Mouse (Mus musculus) intestine, embryonic 14.5 days (tissue): Measurements from ENCODE around the gene Abi1. TPM values are rescaled to one million over a fixed set of nuclear protein-coding genes. Genes with fewer than 3 reads are reported as not detected.
"Not testable (repeated sequence)": the region's sequence is repeated elsewhere in the genome, so short reads cannot be mapped to it uniquely, and the experiment has no call there.

Source experiments
- ATAC-seq: fragments of 200-750 bp; cut with Nextera tagmentation; replicated peaks from 2 replicates; pipeline ENCODE4 v1.8.0; 2017; ENCODE audit warnings: low read depth, moderate number of reproducible peaks, moderate TSS enrichment, moderate library complexity; ENCODE audit not compliant: low FRiP score, low TSS enrichment
- DNase-seq: peaks from one replicate; pipeline ENCODE4 v3.0.0-alpha.2; 2018; ENCODE audit warnings: low spot score
- H3K27ac ChIP-seq: fragments of 300-500 bp; sonication (generic); 2 replicates; pipeline ENCODE4 v1.5.1; 2014; ENCODE audit warnings: low read depth, mild to moderate bottlenecking, control low read depth
- H3K27me3 ChIP-seq: fragments of 300-500 bp; sonication (generic); replicated peaks from 2 replicates; pipeline ENCODE4 v1.6.1; 2014; ENCODE audit warnings: low read length, control low read depth; ENCODE audit not compliant: control insufficient read depth, insufficient read depth
- H3K36me3 ChIP-seq: fragments of 300-500 bp; sonication (generic); 2 replicates; pipeline ENCODE4 v1.6.1; 2014; ENCODE audit warnings: low read length, control low read depth; ENCODE audit not compliant: control insufficient read depth, insufficient read depth
- H3K4me1 ChIP-seq: fragments of 300-500 bp; sonication (generic); replicated peaks from 2 replicates; pipeline ENCODE4 v1.6.1; 2014; ENCODE audit warnings: low read length, control low read depth, mixed read lengths; ENCODE audit not compliant: control insufficient read depth, insufficient read depth
- H3K4me2 ChIP-seq: fragments of 300-500 bp; sonication (generic); 2 replicates; pipeline ENCODE4 v1.6.1; 2014; ENCODE audit warnings: low read length
- H3K4me3 ChIP-seq: fragments of 300-500 bp; sonication (generic); 2 replicates; pipeline ENCODE4 v1.5.1; 2014; ENCODE audit warnings: low read depth, low read length, control low read depth, mixed read lengths
- H3K9ac ChIP-seq: fragments of 300-500 bp; sonication (generic); 2 replicates; pipeline ENCODE4 v1.6.1; 2014; ENCODE audit warnings: mild to moderate bottlenecking, low read length
- H3K9me3 ChIP-seq: fragments of 300-500 bp; sonication (generic); 2 replicates; pipeline ENCODE4 v1.6.1; 2016; ENCODE audit warnings: low read length, control low read depth; ENCODE audit not compliant: control insufficient read depth
- WGBS: fragments of 180-500 bp; shearing (Covaris S2); extraction: QIAGEN DNeasy Blood & Tissue Kit; methylation state at CpG from one replicate; pipeline ENCODE4 v1.1.7; 2014; 5-methylcytosine and 5-hydroxymethylcytosine counted together
- polyA plus RNA-seq: library from polyadenylated mRNA; unstranded; fragments of >200 nt; fragmentation: Nextera tagmentation; extraction: Ambion mirVana; gene quantifications from 2 replicates; pipeline ENCODE4 v1.2.1, GENCODE M21; 2014

Abi1 gene
- polyA plus RNA-seq, 1 experiment from 2014 or later: 42.8 TPM

GRCm38 (mm10) chr2:23023714-23024282, 16.2 kb downstream of the Abi1 start:
- no peaks in the 10 kb centered on the region for H3K36me3 ChIP-seq
- H3K4me3 ChIP-seq: no peak overlapping the region
- H3K4me2 ChIP-seq: no peak overlapping the region
- DNase-seq: no peak
- no peaks in the 10 kb centered on the region for H3K4me1 ChIP-seq
- no peak for ATAC-seq
- no peak overlapping the region for H3K27ac ChIP-seq
- no peaks in the 10 kb centered on the region for H3K9me3 ChIP-seq
- H3K9ac ChIP-seq: no peak overlapping the region
- WGBS: 89% methylated on average over 4 of the region's 4 CpGs
- H3K27me3 ChIP-seq: no peaks in the 10 kb centered on the region

GRCm38 (mm10) chr2:23023023-23023422, 17.0 kb downstream of the Abi1 start:
- Histone ChIP-seq H3K9me3 (no peaks in the 10 kb centered on the region), H3K4me3 (no peak overlapping the region), H3K4me1 (no peaks in the 10 kb centered on the region), H3K36me3 (no peaks in the 10 kb centered on the region), H3K9ac (no peak overlapping the region), H3K27ac (no peak overlapping the region), H3K27me3 (no peaks in the 10 kb centered on the region), H3K4me2 (no peak overlapping the region)
- no peak for ATAC-seq
- 93% methylated on average over 3 of the region's 3 CpGs for WGBS
- no peak for DNase-seq

- H3K36me3 ChIP-seq: no peaks in the 10 kb centered on the region
- ATAC-seq (no peak), DNase-seq (no peak)
- H3K27me3 ChIP-seq: no peaks in the 10 kb centered on the region
- no peaks in the 10 kb centered on the region for H3K9me3 ChIP-seq
- H3K9ac ChIP-seq: no peak overlapping the region
- no peak overlapping the region for H3K4me3 ChIP-seq
- H3K27ac ChIP-seq: no peak overlapping the region
- no peak overlapping the region for H3K4me2 ChIP-seq
- WGBS: 74% methylated on average over 4 of the region's 4 CpGs
- H3K4me1 ChIP-seq: no peaks in the 10 kb centered on the region
These were observed 18.3 kb downstream of the Abi1 start for GRCm38 (mm10) chr2:23021721-23022120.

GRCm38 (mm10) chr2:23021320-23021719, 18.7 kb downstream of the Abi1 start:
- no peaks in the 10 kb centered on the region for H3K36me3 ChIP-seq
- WGBS: 86% methylated on average over 4 of the region's 4 CpGs
- no peak for ATAC-seq

GRCm38 (mm10) chr2:23019170-23019569, 20.9 kb downstream of the Abi1 start:
- Histone ChIP-seq H3K9me3 (no peaks in the 10 kb centered on the region), H3K4me3 (no peak overlapping the region), H3K9ac (no peak overlapping the region), H3K4me1 (peaks cover 11% of the 10 kb centered on the region), H3K4me2 (no peak overlapping the region), H3K27ac (no peak overlapping the region), H3K36me3 (no peaks in the 10 kb centered on the region), H3K27me3 (no peaks in the 10 kb centered on the region)
- 90% methylated on average over 2 of the region's 2 CpGs for WGBS
- ATAC-seq (no peak), DNase-seq (no peak)

More at GRCm38 (mm10) chr2:23021320-23021719, 18.7 kb downstream of the Abi1 start:
- Histone ChIP-seq H3K4me1 (no peaks in the 10 kb centered on the region), H3K9ac (no peak overlapping the region), H3K4me3 (no peak overlapping the region), H3K4me2 (no peak overlapping the region), H3K27ac (no peak overlapping the region), H3K9me3 (no peaks in the 10 kb centered on the region), H3K27me3 (no peaks in the 10 kb centered on the region)
- DNase-seq: no peak

- Histone ChIP-seq H3K4me2 (no peak overlapping the region), H3K27me3 (no peaks in the 10 kb centered on the region), H3K27ac (no peak overlapping the region), H3K9ac (no peak overlapping the region), H3K4me1 (peaks cover 11% of the 10 kb centered on the region), H3K4me3 (no peak overlapping the region), H3K36me3 (no peaks in the 10 kb centered on the region), H3K9me3 (no peaks in the 10 kb centered on the region)
- ATAC-seq: no peak
- DNase-seq: no peak
- 65% methylated on average over 3 of the region's 3 CpGs for WGBS
These were observed 23.9 kb downstream of the Abi1 start for GRCm38 (mm10) chr2:23016121-23016520.

- Histone ChIP-seq H3K4me1 (peaks cover 11% of the 10 kb centered on the region), H3K9me3 (no peaks in the 10 kb centered on the region), H3K4me3 (no peak overlapping the region), H3K4me2 (no peak overlapping the region), H3K27me3 (no peaks in the 10 kb centered on the region), H3K27ac (no peak overlapping the region), H3K9ac (no peak overlapping the region), H3K36me3 (no peaks in the 10 kb centered on the region)
- DNase-seq (no peak), ATAC-seq (no peak)
- WGBS: 53% methylated on average over 18 of the region's 18 CpGs
These were observed 24.7 kb downstream of the Abi1 start for GRCm38 (mm10) chr2:23015335-23015734.

- H3K27me3 ChIP-seq, H3K27ac ChIP-seq, ATAC-seq, H3K9ac ChIP-seq, H3K4me2 ChIP-seq, H3K36me3 ChIP-seq, DNase-seq, H3K9me3 ChIP-seq, H3K4me3 ChIP-seq: not testable (repeated sequence)
- H3K4me1 ChIP-seq: peaks cover 11% of the 10 kb centered on the region
- 57% methylated on average over 2 of the region's 3 CpGs for WGBS
These were observed 25.1 kb downstream of the Abi1 start for GRCm38 (mm10) chr2:23014935-23015334.

- H3K4me2 ChIP-seq: no peak overlapping the region
- no peak overlapping the region for H3K27ac ChIP-seq
- H3K9ac ChIP-seq: no peak overlapping the region
- DNase-seq (no peak), ATAC-seq (no peak)
- H3K27me3 ChIP-seq: no peaks in the 10 kb centered on the region
- H3K4me3 ChIP-seq: no peak overlapping the region
- H3K9me3 ChIP-seq: no peaks in the 10 kb centered on the region
- no peaks in the 10 kb centered on the region for H3K4me1 ChIP-seq
- WGBS: 80% methylated on average over 1 of the region's 1 CpGs
- peaks cover 5% of the 10 kb centered on the region; the same call in 1 of the 2 replicates for H3K36me3 ChIP-seq
These were observed 31.8 kb downstream of the Abi1 start for GRCm38 (mm10) chr2:23008256-23008655.
